Mouse (Mus musculus) midbrain, postnatal 0 days (tissue): ENCODE results near the gene Vwa2. TPM values are rescaled to one million over a fixed set of nuclear protein-coding genes. Genes with fewer than 3 reads are reported as not detected.

ENCODE experiments used
- ATAC-seq: fragments of 200-750 bp; cut with Nextera tagmentation; 2 replicates; pipeline ENCODE4 v1.8.0; 2017; ENCODE audit warnings: moderate number of reproducible peaks, mild to moderate bottlenecking, moderate TSS enrichment, moderate library complexity; ENCODE audit not compliant: low FRiP score
- DNase-seq: peaks from one replicate; pipeline ENCODE4 v3.0.0-alpha.2; 2015; ENCODE audit warnings: low spot score
- H3K27ac ChIP-seq: fragments of 300-500 bp; sonication (generic); 2 replicates; pipeline ENCODE4 v1.5.1; 2014; ENCODE audit warnings: low read depth, mild to moderate bottlenecking, low read length, mixed read lengths
- H3K27me3 ChIP-seq: fragments of 300-500 bp; sonication (generic); 2 replicates; pipeline ENCODE4 v1.6.1; 2014; ENCODE audit warnings: low read length, control low read depth, mixed read lengths; ENCODE audit not compliant: insufficient read depth
- H3K36me3 ChIP-seq: fragments of 300-500 bp; sonication (generic); 2 replicates; pipeline ENCODE4 v1.6.1; 2014; ENCODE audit warnings: low read length, control low read depth, mixed read lengths; ENCODE audit not compliant: insufficient read depth
- H3K4me1 ChIP-seq: fragments of 300-500 bp; sonication (generic); 2 replicates; pipeline ENCODE4 v1.6.1; 2014; ENCODE audit warnings: mild to moderate bottlenecking, control low read depth, antibody characterized with exemption, low read length, mixed read lengths; ENCODE audit not compliant: insufficient read depth
- H3K4me2 ChIP-seq: fragments of 300-500 bp; sonication (generic); 2 replicates; pipeline ENCODE4 v1.6.1; 2014; ENCODE audit warnings: low read depth, mild to moderate bottlenecking, low read length, mixed read lengths; ENCODE audit not compliant: poor library complexity, severe bottlenecking
- H3K4me3 ChIP-seq: fragments of 300-500 bp; sonication (generic); 2 replicates; pipeline ENCODE4 v1.5.1; 2014; ENCODE audit warnings: low read depth, mild to moderate bottlenecking, low read length, moderate library complexity
- H3K9ac ChIP-seq: fragments of 300-500 bp; sonication (generic); replicated peaks from 2 replicates; pipeline ENCODE4 v1.6.1; 2014; ENCODE audit warnings: mild to moderate bottlenecking, low read length, moderate library complexity, mixed read lengths; ENCODE audit not compliant: poor library complexity, severe bottlenecking
- H3K9me3 ChIP-seq: fragments of 300-500 bp; sonication (generic); 2 replicates; pipeline ENCODE4 v1.6.1; 2016; ENCODE audit warnings: low read length, control low read depth
- CTCF ChIP-seq: IDR thresholded peaks from 2 replicates; pipeline ENCODE4 v1.5.1; 2016; ENCODE audit warnings: antibody characterized with exemption, mild to moderate bottlenecking
- WGBS: fragments of 180-500 bp; shearing (Covaris S2); extraction: QIAGEN DNeasy Blood & Tissue Kit; methylation state at CpG from one replicate; pipeline ENCODE4 v1.1.7; 2014; 5-methylcytosine and 5-hydroxymethylcytosine counted together
- polyA plus RNA-seq: library from polyadenylated mRNA; unstranded; fragments of >200 nt; fragmentation: Nextera tagmentation; extraction: Ambion mirVana; gene quantifications from 2 replicates; pipeline ENCODE4 v1.2.1, GENCODE M21; 2015
- total RNA-seq: library from RNA; depleted of rRNA; stranded (reverse); fragments of >200 nt; gene quantifications from 2 replicates; pipeline ENCODE4 v1.2.3, GENCODE M21; 2014

The Vwa2 gene
- total and polyA plus RNA-seq, 2 experiments from 2014 or later, result 0.68 to 0.77 TPM

GRCm38 (mm10) chr19:56929392-56929791 is 55.3 kb downstream of the Vwa2 start:
- Histone ChIP-seq H3K4me3 (no peak overlapping the region), H3K9ac (no peak overlapping the region), H3K36me3 (no peaks in the 10 kb centered on the region), H3K4me2 (no peak overlapping the region), H3K9me3 (no peaks in the 10 kb centered on the region), H3K27ac (no peak overlapping the region), H3K27me3 (no peaks in the 10 kb centered on the region), H3K4me1 (no peaks in the 10 kb centered on the region)
- no peak for DNase-seq
- no peak for TF ChIP-seq CTCF
- no peak for ATAC-seq
- whole genome bisulfite sequencing, result 71% methylated on average over 3 of the region's 3 CpGs

- Histone ChIP-seq H3K9ac (no peak overlapping the region), H3K4me1 (no peaks in the 10 kb centered on the region), H3K27ac (no peak overlapping the region), H3K4me2 (no peak overlapping the region), H3K36me3 (no peaks in the 10 kb centered on the region), H3K9me3 (no peaks in the 10 kb centered on the region), H3K4me3 (no peak overlapping the region), H3K27me3 (no peaks in the 10 kb centered on the region)
- ATAC-seq, result no peak
- DNase-seq, result no peak
- WGBS, result 90% methylated on average over 9 of the region's 9 CpGs
- TF ChIP-seq CTCF, result peak; percentile 34
These were observed 56.0 kb downstream of the Vwa2 start for GRCm38 (mm10) chr19:56930029-56930428.

- Histone ChIP-seq H3K9me3 (no peaks in the 10 kb centered on the region), H3K27ac (no peak overlapping the region), H3K4me1 (no peaks in the 10 kb centered on the region), H3K36me3 (no peaks in the 10 kb centered on the region), H3K27me3 (no peaks in the 10 kb centered on the region), H3K4me3 (no peak overlapping the region), H3K9ac (no peak overlapping the region), H3K4me2 (no peak overlapping the region)
- no peak for ATAC-seq
- no peak for DNase-seq
- TF ChIP-seq CTCF, result no peak
- WGBS, result 88% methylated on average over 3 of the region's 3 CpGs
These were observed 59.8 kb downstream of the Vwa2 start for GRCm38 (mm10) chr19:56933800-56934199.

- Histone ChIP-seq H3K9ac (no peak overlapping the region), H3K4me2 (no peak overlapping the region), H3K9me3 (no peaks in the 10 kb centered on the region), H3K4me3 (no peak overlapping the region), H3K4me1 (no peaks in the 10 kb centered on the region), H3K27ac (no peak overlapping the region), H3K36me3 (no peaks in the 10 kb centered on the region), H3K27me3 (no peaks in the 10 kb centered on the region)
- ATAC-seq (no peak), DNase-seq (no peak)
- 88% methylated on average over 6 of the region's 6 CpGs for WGBS
- no peak for TF ChIP-seq CTCF
These were observed 61.1 kb downstream of the Vwa2 start for GRCm38 (mm10) chr19:56935111-56935510.

- Histone ChIP-seq H3K4me2 (no peak overlapping the region), H3K27me3 (no peaks in the 10 kb centered on the region), H3K9ac (no peak overlapping the region), H3K27ac (no peak overlapping the region), H3K36me3 (no peaks in the 10 kb centered on the region), H3K4me1 (no peaks in the 10 kb centered on the region), H3K4me3 (no peak overlapping the region), H3K9me3 (no peaks in the 10 kb centered on the region)
- DNase-seq, result no peak
- WGBS, result 89% methylated on average over 7 of the region's 7 CpGs
- TF ChIP-seq CTCF, result peak; percentile 39
- ATAC-seq, result no peak
These were observed 61.7 kb downstream of the Vwa2 start for GRCm38 (mm10) chr19:56935777-56936176.

GRCm38 (mm10) chr19:56936253-56936652 is 62.2 kb downstream of the Vwa2 start:
- H3K4me1 ChIP-seq, result no peaks in the 10 kb centered on the region
- no peak overlapping the region for H3K4me3 ChIP-seq
- no peaks in the 10 kb centered on the region for H3K9me3 ChIP-seq
- no peak for ATAC-seq
- no peak overlapping the region for H3K4me2 ChIP-seq
- H3K36me3 ChIP-seq, result no peaks in the 10 kb centered on the region
- WGBS, result 96% methylated on average over 8 of the region's 8 CpGs
- DNase-seq, result no peak
- no peak overlapping the region for H3K27ac ChIP-seq
- no peak overlapping the region for H3K9ac ChIP-seq
- TF ChIP-seq CTCF, result no peak
- no peaks in the 10 kb centered on the region for H3K27me3 ChIP-seq
